Mouse (Mus musculus) layer of hippocampus, adult 2 months (tissue): ENCODE measurements at regions not wholly inside any gene's neighbourhood (a gene's known extent, or its start where the extent isn't known, plus 50 kb on each side); places are given as distances from the start of the nearest gene placed in this dataset.

Source experiments
- DNase-seq, 2 experiments: peaks; one replicate each; pipeline ENCODE4 v3.0.0; 2022; ENCODE audit warnings: low spot score in 2 of 2
- H3K27ac ChIP-seq: fragments of 200-600 bp; 2 replicates; pipeline ENCODE4 v1.8.1; 2022
- H3K4me3 ChIP-seq: fragments of 200-600 bp; 2 replicates; pipeline ENCODE4 v1.8.1; 2022; ENCODE audit warnings: mild to moderate bottlenecking
- CTCF ChIP-seq: fragments of 200-600 bp; conservative IDR thresholded peaks from 2 replicates; pipeline ENCODE4 v1.8.1; 2022; ENCODE audit warnings: antibody characterized with exemption, mild to moderate bottlenecking, moderate library complexity

DNA sequence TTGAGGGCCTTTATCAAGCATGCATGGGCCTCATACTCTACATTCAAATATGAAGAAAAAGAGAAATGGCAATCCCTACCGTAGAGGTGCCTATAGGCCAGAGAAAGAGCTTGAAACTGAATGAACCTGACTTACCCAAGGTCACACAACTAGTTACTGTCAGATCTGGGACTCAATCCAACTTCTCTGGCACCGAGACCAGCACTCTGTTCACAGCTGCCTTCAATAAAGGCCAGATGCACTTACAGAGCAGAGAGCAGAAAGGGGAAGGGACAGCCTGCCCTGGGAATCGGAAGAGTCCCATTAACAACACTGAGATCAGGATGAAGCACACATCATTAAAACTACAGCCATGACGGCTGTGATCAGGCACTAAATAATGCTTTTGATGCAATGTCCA lies 97.7 kb upstream of the Tspan2 start:
- Histone ChIP-seq H3K4me3 (no peak overlapping the region), H3K27ac (no peak overlapping the region)
- TF ChIP-seq CTCF: no peak
- no peak for DNase-seq

DNA sequence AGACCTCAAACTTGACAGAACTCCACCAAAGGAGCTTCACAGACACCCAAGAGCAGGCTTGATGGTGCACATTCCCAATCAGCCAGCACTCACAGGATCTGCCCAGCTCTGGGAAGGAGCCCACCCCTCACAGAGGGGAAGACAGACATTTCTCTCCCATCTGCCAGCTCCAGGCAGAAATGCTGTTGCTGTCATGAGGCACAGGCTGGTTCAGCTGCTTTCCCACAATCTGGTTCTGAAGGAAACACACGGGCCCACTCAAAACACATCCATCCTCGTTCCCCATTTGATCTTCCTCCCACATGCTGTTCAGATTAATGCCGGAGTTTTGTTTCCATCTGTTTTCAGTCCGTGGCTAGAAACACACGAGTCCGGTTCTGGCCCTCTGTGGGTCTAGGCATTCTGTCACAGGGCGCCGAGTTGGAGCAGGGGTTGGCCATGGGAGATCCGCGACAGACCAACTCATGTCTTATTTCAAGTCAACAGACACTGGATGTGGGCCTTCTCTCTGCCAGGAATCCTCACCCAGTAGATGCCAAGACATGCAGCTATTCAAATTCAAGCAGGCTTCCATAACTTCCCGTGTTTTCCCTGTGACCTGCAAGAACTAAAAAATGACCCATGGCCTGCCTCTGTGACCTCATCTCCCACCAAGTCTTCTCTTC lies 89.9 kb upstream of the Tspan2 start:
- no peak overlapping the region; the same call in 1 of the 2 replicates for H3K27ac ChIP-seq
- H3K4me3 ChIP-seq: no peak overlapping the region
- DNase-seq: peak; percentile 67 to 81
- no peak for TF ChIP-seq CTCF

- no peak for TF ChIP-seq CTCF
- no peak for DNase-seq
Measured at GRCm38 (mm10) chr3:102648450-102648849, 85.9 kb upstream of the Tspan2 start.

GRCm38 (mm10) chr3:102654962-102655361 lies 79.4 kb upstream of the Tspan2 start:
- Histone ChIP-seq H3K27ac (no peak overlapping the region), H3K4me3 (no peak overlapping the region)
- no peak for TF ChIP-seq CTCF
- no peak for DNase-seq

More at GRCm38 (mm10) chr3:102648450-102648849, 85.9 kb upstream of the Tspan2 start:
- no peak overlapping the region for H3K27ac ChIP-seq
- no peak overlapping the region for H3K4me3 ChIP-seq

DNA sequence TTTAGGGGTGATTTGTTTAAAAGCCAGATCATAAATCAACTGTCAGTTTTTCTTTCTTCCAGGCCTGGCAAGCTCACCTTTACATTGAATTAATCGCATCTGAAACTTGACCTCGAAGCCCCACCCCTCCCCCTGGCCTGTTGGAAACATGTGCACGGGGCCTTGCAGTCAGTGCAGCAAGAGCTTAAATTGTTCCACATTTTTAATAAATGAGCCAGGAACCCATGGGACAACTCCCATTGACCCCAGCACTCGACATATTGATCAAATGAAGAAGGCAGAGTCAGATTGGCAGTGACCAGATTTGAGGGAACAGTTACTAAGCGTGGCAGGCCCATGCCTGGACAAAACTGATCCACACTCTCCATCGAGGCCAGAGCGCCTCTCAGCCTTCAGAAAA lies 77.2 kb upstream of the Tspan2 start:
- no peak for DNase-seq
- H3K27ac ChIP-seq: no peak overlapping the region
- H3K4me3 ChIP-seq: no peak overlapping the region
- TF ChIP-seq CTCF: no peak

GRCm38 (mm10) chr3:102657531-102658060 lies 76.7 kb upstream of the Tspan2 start:
- DNase-seq: no peak
- Histone ChIP-seq H3K4me3 (no peak overlapping the region), H3K27ac (no peak overlapping the region)
- TF ChIP-seq CTCF: no peak

DNA sequence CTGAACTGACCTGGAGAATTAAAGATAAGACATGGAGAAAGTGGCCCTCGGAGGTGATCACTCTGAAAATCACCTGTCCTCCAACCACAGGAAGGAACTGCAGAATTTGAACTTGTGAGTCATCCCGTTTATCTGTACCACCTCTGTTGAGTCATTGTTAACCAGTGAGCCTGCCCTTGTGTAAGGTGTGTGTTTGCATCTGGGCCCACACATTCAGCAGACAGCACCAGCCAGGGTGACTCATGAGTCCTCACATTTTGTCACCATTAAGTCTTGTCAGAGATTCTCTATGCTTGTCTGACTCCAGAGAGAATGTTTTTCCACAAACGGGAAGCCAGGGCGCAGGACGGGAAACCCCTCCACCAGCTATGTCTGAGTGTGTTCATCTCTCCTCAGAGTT lies 75.0 kb upstream of the Tspan2 start:
- H3K27ac ChIP-seq: no peak overlapping the region
- no peak for TF ChIP-seq CTCF
- H3K4me3 ChIP-seq: no peak overlapping the region
- no peak for DNase-seq

DNA sequence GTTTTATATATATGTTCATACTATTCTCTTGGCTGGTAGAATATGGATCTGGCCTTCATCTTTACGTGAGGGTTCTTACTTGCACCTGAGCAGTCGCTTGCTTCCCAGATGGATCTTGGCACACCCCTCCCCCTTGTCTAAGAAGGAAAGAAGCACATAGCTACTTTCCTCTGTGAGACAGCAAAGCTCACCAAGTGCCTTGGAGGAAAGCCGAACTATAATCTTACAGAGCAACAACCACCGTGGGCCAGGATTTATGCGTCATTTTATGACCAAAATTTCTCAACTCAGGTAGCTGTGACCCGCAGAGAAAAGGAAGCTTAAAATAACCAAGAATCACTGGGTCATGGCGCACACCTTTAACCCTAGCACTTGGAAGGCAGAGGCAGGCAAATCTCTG lies 73.0 kb upstream of the Tspan2 start:
- TF ChIP-seq CTCF: no peak
- Histone ChIP-seq H3K27ac (no peak overlapping the region), H3K4me3 (no peak overlapping the region)
- DNase-seq: no peak

GRCm38 (mm10) chr3:102663711-102664110 lies 70.6 kb upstream of the Tspan2 start:
- no peak overlapping the region for H3K27ac ChIP-seq
- no peak overlapping the region for H3K4me3 ChIP-seq
- no peak for DNase-seq
- TF ChIP-seq CTCF: no peak

GRCm38 (mm10) chr3:102664665-102665190 lies 69.6 kb upstream of the Tspan2 start:
- H3K4me3 ChIP-seq: no peak overlapping the region
- H3K27ac ChIP-seq: no peak overlapping the region
- no peak for DNase-seq
- TF ChIP-seq CTCF: no peak

GRCm38 (mm10) chr3:102667796-102668195 lies 66.5 kb upstream of the Tspan2 start:
- H3K27ac ChIP-seq: no peak overlapping the region
- no peak overlapping the region for H3K4me3 ChIP-seq
- no peak for TF ChIP-seq CTCF
- DNase-seq: no peak

- H3K4me3 ChIP-seq: no peak overlapping the region
- H3K27ac ChIP-seq: no peak overlapping the region
- no peak for DNase-seq
- TF ChIP-seq CTCF: no peak
Measured at GRCm38 (mm10) chr3:102668556-102668955, 65.8 kb upstream of the Tspan2 start.

DNA sequence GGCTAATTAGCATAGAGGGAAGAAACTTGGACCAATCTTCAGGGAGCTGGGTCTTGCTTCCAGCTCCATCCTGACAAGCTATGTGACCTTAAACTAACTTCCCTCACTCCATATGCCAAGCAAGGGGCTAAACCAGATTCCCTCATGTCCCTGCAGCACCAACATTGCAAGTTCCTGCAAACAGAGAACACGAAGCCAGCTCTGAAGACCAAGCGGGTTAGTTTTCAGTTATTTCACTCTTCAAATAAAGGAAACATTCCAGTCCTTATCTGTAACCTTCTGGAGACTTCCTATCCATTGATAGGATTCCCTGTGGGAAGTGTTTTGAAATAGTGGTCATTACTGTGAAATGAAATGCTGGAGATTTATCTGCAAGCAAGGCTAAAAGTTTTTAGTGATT lies 64.4 kb upstream of the Tspan2 start:
- DNase-seq: peak in 1 of 2 experiments; percentile 10
- H3K27ac ChIP-seq: no peak overlapping the region
- no peak for TF ChIP-seq CTCF
- H3K4me3 ChIP-seq: no peak overlapping the region

GRCm38 (mm10) chr3:102670557-102670956 lies 63.8 kb upstream of the Tspan2 start:
- no peak overlapping the region for H3K4me3 ChIP-seq
- no peak overlapping the region for H3K27ac ChIP-seq
- DNase-seq: no peak
- no peak for TF ChIP-seq CTCF
